Mouse (Mus musculus): ENCODE data around the gene Serping1.

DNA sequence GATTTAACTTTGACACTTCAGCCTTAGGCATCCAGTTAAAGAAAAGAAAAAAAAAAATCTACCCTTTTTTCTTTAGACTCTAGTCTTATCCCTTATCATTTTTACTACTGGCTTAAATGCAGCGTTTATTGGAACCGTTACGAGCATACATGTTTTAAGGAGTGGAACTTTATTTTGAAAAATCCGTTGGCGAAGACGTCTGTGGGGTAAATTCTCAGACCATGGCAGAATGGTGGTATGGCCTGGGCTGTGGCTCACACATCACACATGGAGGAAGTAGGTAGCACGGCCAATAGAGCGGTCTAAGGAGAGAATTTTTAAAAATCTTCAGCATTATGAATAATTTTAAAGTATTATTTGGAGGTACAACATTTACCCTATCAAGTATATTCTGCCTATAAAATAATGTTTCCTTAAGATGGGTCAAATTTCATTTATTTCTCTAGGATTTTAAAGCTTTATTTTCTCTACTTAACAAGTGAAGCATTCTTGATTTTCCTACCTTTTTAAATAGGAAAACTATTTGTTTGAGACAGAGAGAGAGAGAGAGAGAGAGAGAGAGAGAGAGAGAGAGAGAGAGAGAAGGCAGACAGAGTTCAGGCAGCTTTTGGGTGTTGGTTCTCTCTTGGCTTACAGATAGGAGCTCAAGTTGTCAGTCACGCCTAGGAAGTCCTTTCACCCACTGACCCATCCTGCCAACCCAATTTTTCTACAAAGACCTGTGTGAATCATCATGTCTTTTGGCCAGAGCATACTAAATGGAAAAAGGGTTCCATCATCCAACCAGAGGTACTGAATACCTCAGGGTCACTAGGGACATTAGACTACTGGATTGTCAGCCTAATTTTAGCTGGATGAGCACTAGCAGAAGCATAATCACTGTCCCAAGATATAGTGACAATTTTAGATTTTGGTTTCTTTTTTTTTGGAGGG lies 58.6 kb downstream of the Serping1 start:
- TF ChIP-seq CTCF (IDR thresholded peaks at IDR 0.05; ENCODE audit: control insufficient read depth, insufficient read depth, insufficient read length) = no peak
- no peak for TF ChIP-seq USF1 (IDR thresholded peaks at IDR 0.05; ENCODE audit: low read depth)
- no peak for TF ChIP-seq MAX (IDR thresholded peaks at IDR 0.05)
- no peak for TF ChIP-seq FOSL1 (IDR thresholded peaks at IDR 0.05; ENCODE audit: insufficient read depth, low read length, poor library complexity, severe bottlenecking)
